Mouse (Mus musculus) embryonic facial prominence, embryonic 11.5 days (tissue): ENCODE measurements around the gene Ccdc124. TPM values are rescaled to one million over a fixed set of nuclear protein-coding genes. Genes with fewer than 3 reads are reported as not detected.

ENCODE experiments used
- ATAC-seq: fragments of 200-750 bp; cut with Nextera tagmentation; replicated peaks from 2 replicates; pipeline ENCODE4 v1.8.0; 2017; ENCODE audit warnings: low read depth; ENCODE audit not compliant: insufficient number of reproducible peaks, low FRiP score, low TSS enrichment
- DNase-seq: peaks from one replicate; pipeline ENCODE4 v3.0.0-alpha.2; 2015; ENCODE audit warnings: low spot score
- H3K27ac ChIP-seq: fragments of 300-500 bp; sonication (generic); replicated peaks from 2 replicates; pipeline ENCODE4 v1.5.1; 2014; ENCODE audit warnings: mild to moderate bottlenecking, low read depth, low read length, control low read depth
- H3K27me3 ChIP-seq: fragments of 300-500 bp; sonication (generic); 2 replicates; pipeline ENCODE4 v1.6.1; 2014; ENCODE audit warnings: mild to moderate bottlenecking, low read length, moderate library complexity, mixed read lengths; ENCODE audit not compliant: control insufficient read depth, insufficient read depth
- H3K36me3 ChIP-seq: fragments of 300-500 bp; sonication (generic); replicated peaks from 2 replicates; pipeline ENCODE4 v1.6.1; 2014; ENCODE audit warnings: low read depth, mild to moderate bottlenecking, low read length, moderate library complexity, mixed read lengths; ENCODE audit not compliant: control insufficient read depth, insufficient read depth
- H3K4me1 ChIP-seq: fragments of 300-500 bp; sonication (generic); 2 replicates; pipeline ENCODE4 v1.6.1; 2014; ENCODE audit warnings: low read length, mixed read lengths; ENCODE audit not compliant: control insufficient read depth, insufficient read depth
- H3K4me2 ChIP-seq: fragments of 300-500 bp; sonication (generic); 2 replicates; pipeline ENCODE4 v1.6.1; 2014; ENCODE audit warnings: low read depth, mild to moderate bottlenecking, control low read depth, low read length, moderate library complexity
- H3K4me3 ChIP-seq: fragments of 300-500 bp; sonication (generic); 2 replicates; pipeline ENCODE4 v1.5.1; 2014; ENCODE audit warnings: low read depth, low read length, control low read depth
- H3K9ac ChIP-seq: fragments of 300-500 bp; sonication (generic); replicated peaks from 2 replicates; pipeline ENCODE4 v1.6.1; 2014; ENCODE audit warnings: mild to moderate bottlenecking, control low read depth, low read length
- H3K9me3 ChIP-seq: fragments of 300-500 bp; sonication (generic); replicated peaks from 2 replicates; pipeline ENCODE4 v1.6.1; 2016; ENCODE audit warnings: mild to moderate bottlenecking, low read length, inconsistent platforms, mixed read lengths; ENCODE audit not compliant: control insufficient read depth
- WGBS: fragments of 180-500 bp; shearing (Covaris S2); extraction: QIAGEN DNeasy Blood & Tissue Kit; methylation state at CpG from one replicate; pipeline ENCODE4 v1.1.7; 2014; 5-methylcytosine and 5-hydroxymethylcytosine counted together
- polyA plus RNA-seq: library from polyadenylated mRNA; unstranded; fragments of >200 nt; fragmentation: Nextera tagmentation; extraction: Ambion mirVana; gene quantifications from 2 replicates; pipeline ENCODE4 v1.2.1, GENCODE M21; 2014

Ccdc124 gene
- polyA plus RNA-seq, 1 experiment from 2014 or later = 150 TPM

- Histone ChIP-seq H3K4me2 (peak overlapping the region; percentile 84), H3K36me3 (no peaks in the 10 kb centered on the region), H3K4me1 (peaks cover 4% of the 10 kb centered on the region; the same call in 1 of the 2 replicates), H3K9me3 (no peaks in the 10 kb centered on the region), H3K9ac (peak overlapping the region; percentile 82), H3K27me3 (no peaks in the 10 kb centered on the region), H3K4me3 (peak overlapping the region; percentile 86), H3K27ac (peak overlapping the region; percentile 70)
- ATAC-seq = no peak
- no peak for DNase-seq
- WGBS = 6% methylated on average over 31 of the region's 31 CpGs
These were observed 932 bp downstream of the Ccdc124 start for GRCm38 (mm10) chr8:70872643-70873363.

- H3K4me1 ChIP-seq = peaks cover 4% of the 10 kb centered on the region; the same call in 1 of the 2 replicates
- no peaks in the 10 kb centered on the region for H3K9me3 ChIP-seq
- no peak overlapping the region for H3K27ac ChIP-seq
- no peak for DNase-seq
- H3K4me2 ChIP-seq = no peak overlapping the region
- H3K36me3 ChIP-seq = no peaks in the 10 kb centered on the region
- H3K4me3 ChIP-seq = no peak overlapping the region
- no peak for ATAC-seq
- H3K9ac ChIP-seq = no peak overlapping the region
- 87% methylated on average over 5 of the region's 5 CpGs for WGBS
- no peaks in the 10 kb centered on the region for H3K27me3 ChIP-seq
These were observed 2.4 kb downstream of the Ccdc124 start for GRCm38 (mm10) chr8:70871195-70871807.

- no peaks in the 10 kb centered on the region for H3K27me3 ChIP-seq
- H3K36me3 ChIP-seq = no peaks in the 10 kb centered on the region
- H3K27ac ChIP-seq = peak overlapping the region; percentile 13; the same call in 1 of the 2 replicates
- H3K9ac ChIP-seq = peak overlapping the region; percentile 48; the same call in 1 of the 2 replicates
- H3K9me3 ChIP-seq = no peaks in the 10 kb centered on the region
- 52% methylated on average over 16 of the region's 16 CpGs for WGBS
- ATAC-seq = no peak
- H3K4me2 ChIP-seq = peak overlapping the region; percentile 32; the same call in 1 of the 2 replicates
- peaks cover 7% of the 10 kb centered on the region for H3K4me1 ChIP-seq
- peak overlapping the region; percentile 12; the same call in 1 of the 2 replicates for H3K4me3 ChIP-seq
- peak; percentile 85 for DNase-seq
These were observed 4.1 kb downstream of the Ccdc124 start for GRCm38 (mm10) chr8:70869601-70870041.

- 38% methylated on average over 5 of the region's 5 CpGs for WGBS
- H3K27me3 ChIP-seq = no peaks in the 10 kb centered on the region
- H3K27ac ChIP-seq = 0 out of 2 replicates have a peak overlapping the region, but pooled peaks have one; percentile 13
- ATAC-seq (no peak), DNase-seq (no peak)
- H3K4me1 ChIP-seq = peaks cover 11% of the 10 kb centered on the region
- peak overlapping the region; percentile 48 for H3K9ac ChIP-seq
- H3K4me2 ChIP-seq = peak overlapping the region; percentile 32
- H3K36me3 ChIP-seq = no peaks in the 10 kb centered on the region
- no peaks in the 10 kb centered on the region for H3K9me3 ChIP-seq
- H3K4me3 ChIP-seq = peak overlapping the region; percentile 12; the same call in 1 of the 2 replicates
These were observed 4.5 kb downstream of the Ccdc124 start for GRCm38 (mm10) chr8:70869199-70869571.

- Histone ChIP-seq H3K4me1 (peaks cover 11% of the 10 kb centered on the region), H3K36me3 (no peaks in the 10 kb centered on the region), H3K9me3 (no peaks in the 10 kb centered on the region), H3K9ac (peak overlapping the region; percentile 48), H3K27me3 (no peaks in the 10 kb centered on the region), H3K4me2 (peak overlapping the region; percentile 32), H3K4me3 (peak overlapping the region; percentile 19; the same call in 1 of the 2 replicates), H3K27ac (no peak overlapping the region)
- no peak for ATAC-seq
- peak; percentile 72 for DNase-seq
- 10% methylated on average over 40 of the region's 40 CpGs for WGBS
These were observed 5.1 kb downstream of the Ccdc124 start for GRCm38 (mm10) chr8:70868559-70869198.

GRCm38 (mm10) chr8:70866566-70866965 lies 7.2 kb downstream of the Ccdc124 start:
- DNase-seq (no peak), ATAC-seq (no peak)
- Histone ChIP-seq H3K9me3 (no peaks in the 10 kb centered on the region), H3K9ac (no peak overlapping the region), H3K4me2 (no peak overlapping the region), H3K27me3 (peaks cover 15% of the 10 kb centered on the region; the same call in 1 of the 2 replicates), H3K27ac (peak overlapping the region; percentile 78; the same call in 1 of the 2 replicates), H3K4me3 (no peak overlapping the region), H3K4me1 (peaks cover 17% of the 10 kb centered on the region), H3K36me3 (no peaks in the 10 kb centered on the region)
- 82% methylated on average over 7 of the region's 7 CpGs for WGBS

- ATAC-seq (peak; percentile 11), DNase-seq (no peak)
- H3K4me3 ChIP-seq = peak overlapping the region; percentile 9; the same call in 1 of the 2 replicates
- no peaks in the 10 kb centered on the region for H3K9me3 ChIP-seq
- H3K4me2 ChIP-seq = peak overlapping the region; percentile 44
- 5% methylated on average over 12 of the region's 12 CpGs for WGBS
- H3K27ac ChIP-seq = peak overlapping the region; percentile 78
- H3K27me3 ChIP-seq = peaks cover 15% of the 10 kb centered on the region; the same call in 1 of the 2 replicates
- H3K36me3 ChIP-seq = no peaks in the 10 kb centered on the region
- H3K9ac ChIP-seq = peak overlapping the region; percentile 26; the same call in 1 of the 2 replicates
- H3K4me1 ChIP-seq = peaks cover 17% of the 10 kb centered on the region
These were observed 7.7 kb downstream of the Ccdc124 start for GRCm38 (mm10) chr8:70866001-70866520.
